Mouse (Mus musculus) forebrain, embryonic 11.5 days (tissue): ENCODE data around the gene Fam169b. TPM values are rescaled to one million over a fixed set of nuclear protein-coding genes. Genes with fewer than 3 reads are reported as not detected.
"Not testable (repeated sequence)": the region's sequence is repeated elsewhere in the genome, so short reads cannot be mapped to it uniquely, and the experiment has no call there.

Experiments
- ATAC-seq: fragments of 200-750 bp; cut with Nextera tagmentation; replicated peaks from 2 replicates; pipeline ENCODE4 v1.8.0; 2017; ENCODE audit warnings: moderate TSS enrichment; ENCODE audit not compliant: low FRiP score
- DNase-seq: peaks from one replicate; pipeline ENCODE4 v3.0.0-alpha.2; 2017; ENCODE audit warnings: low spot score
- H3K27ac ChIP-seq: fragments of 300-500 bp; sonication (generic); 2 replicates; pipeline ENCODE4 v1.5.1; 2014; ENCODE audit warnings: low read depth, low read length
- H3K27me3 ChIP-seq: fragments of 300-500 bp; sonication (generic); 2 replicates; pipeline ENCODE4 v1.6.1; 2014; ENCODE audit warnings: mild to moderate bottlenecking, low read length, mixed read lengths; ENCODE audit not compliant: control insufficient read depth, insufficient read depth
- H3K36me3 ChIP-seq: fragments of 300-500 bp; sonication (generic); 2 replicates; pipeline ENCODE4 v1.6.1; 2014; ENCODE audit warnings: mild to moderate bottlenecking, low read length, moderate library complexity, mixed read lengths; ENCODE audit not compliant: control insufficient read depth, insufficient read depth
- H3K4me1 ChIP-seq: fragments of 300-500 bp; sonication (generic); replicated peaks from 2 replicates; pipeline ENCODE4 v1.6.1; 2014; ENCODE audit warnings: low read length, mixed read lengths; ENCODE audit not compliant: control insufficient read depth, insufficient read depth
- H3K4me2 ChIP-seq: fragments of 300-500 bp; sonication (generic); 2 replicates; pipeline ENCODE4 v1.6.1; 2014; ENCODE audit warnings: low read depth, mild to moderate bottlenecking, low read length, moderate library complexity, mixed read lengths; ENCODE audit not compliant: severe bottlenecking
- H3K4me3 ChIP-seq: fragments of 300-500 bp; sonication (generic); 2 replicates; pipeline ENCODE4 v1.5.1; 2014; ENCODE audit warnings: low read depth, low read length
- H3K9ac ChIP-seq: fragments of 300-500 bp; sonication (generic); 2 replicates; pipeline ENCODE4 v1.6.1; 2014; ENCODE audit warnings: low read length
- H3K9me3 ChIP-seq: fragments of 300-500 bp; sonication (generic); 2 replicates; pipeline ENCODE4 v1.6.1; 2016; ENCODE audit warnings: low read length, mixed read lengths; ENCODE audit not compliant: control insufficient read depth
- WGBS: fragments of 180-500 bp; shearing (Covaris S2); extraction: QIAGEN DNeasy Blood & Tissue Kit; methylation state at CpG from one replicate; pipeline ENCODE4 v1.1.7; 2014; 5-methylcytosine and 5-hydroxymethylcytosine counted together
- polyA plus RNA-seq: library from polyadenylated mRNA; unstranded; fragments of >200 nt; fragmentation: Nextera tagmentation; extraction: Ambion mirVana; gene quantifications from 2 replicates; pipeline ENCODE4 v1.2.1, GENCODE M21; 2014

Gene Fam169b
- polyA plus RNA-seq, 1 experiment from 2014 or later, result 0.39 TPM

GRCm38 (mm10) chr7:68270551-68270950, 3.1 kb upstream of the Fam169b start:
- H3K27ac ChIP-seq, result no peak overlapping the region
- WGBS, result 73% methylated on average over 4 of the region's 4 CpGs
- H3K36me3 ChIP-seq, result no peaks in the 10 kb centered on the region
- no peak overlapping the region for H3K4me2 ChIP-seq
- no peaks in the 10 kb centered on the region for H3K9me3 ChIP-seq
- no peak overlapping the region for H3K4me3 ChIP-seq
- no peaks in the 10 kb centered on the region for H3K4me1 ChIP-seq
- 0 out of 2 replicates have a peak, but pooled peaks cover 1% of the 10 kb centered on the region for H3K27me3 ChIP-seq
- ATAC-seq, result no peak
- no peak overlapping the region for H3K9ac ChIP-seq
- no peak for DNase-seq

DNA sequence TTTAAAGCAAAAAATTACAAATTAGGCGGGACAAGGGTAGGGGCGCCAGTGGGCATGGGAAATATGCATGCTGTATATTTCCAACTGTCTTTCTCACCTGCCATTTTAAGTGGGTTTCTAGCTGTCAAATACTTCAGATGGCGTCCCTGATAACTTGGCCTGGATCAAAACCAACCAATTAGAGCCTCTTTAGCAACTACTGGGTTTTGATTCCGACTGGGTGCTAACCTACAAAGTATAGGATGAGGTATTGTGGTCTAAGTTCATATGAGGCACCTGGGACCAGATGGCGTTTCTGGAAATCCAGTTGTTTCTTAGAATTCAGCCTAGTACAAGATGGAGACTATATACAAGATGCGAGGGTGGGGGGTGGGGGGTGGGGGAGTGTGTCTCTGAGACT, 1.8 kb upstream of the Fam169b start:
- Histone ChIP-seq H3K9me3 (no peaks in the 10 kb centered on the region), H3K4me2 (no peak overlapping the region), H3K36me3 (no peaks in the 10 kb centered on the region), H3K27ac (no peak overlapping the region), H3K27me3 (peaks cover 7% of the 10 kb centered on the region), H3K4me1 (0 out of 2 replicates have a peak, but pooled peaks cover 3% of the 10 kb centered on the region), H3K4me3 (no peak overlapping the region), H3K9ac (no peak overlapping the region)
- ATAC-seq (no peak), DNase-seq (no peak)
- 95% methylated on average over 6 of the region's 6 CpGs for WGBS

- 86% methylated on average over 10 of the region's 10 CpGs for WGBS
- DNase-seq (no peak), ATAC-seq (no peak)
- H3K27ac ChIP-seq, result no peak overlapping the region
- no peak overlapping the region for H3K4me2 ChIP-seq
- H3K9me3 ChIP-seq, result no peaks in the 10 kb centered on the region
- peaks cover 7% of the 10 kb centered on the region for H3K27me3 ChIP-seq
- H3K9ac ChIP-seq, result no peak overlapping the region
- H3K36me3 ChIP-seq, result no peaks in the 10 kb centered on the region
- 0 out of 2 replicates have a peak, but pooled peaks cover 3% of the 10 kb centered on the region for H3K4me1 ChIP-seq
- H3K4me3 ChIP-seq, result no peak overlapping the region
Observed at GRCm38 (mm10) chr7:68272607-68273006, 1.0 kb upstream of the Fam169b start.

- peaks cover 7% of the 10 kb centered on the region for H3K27me3 ChIP-seq
Observed at GRCm38 (mm10) chr7:68274218-68274617, 579 bp downstream of the Fam169b start.

DNA sequence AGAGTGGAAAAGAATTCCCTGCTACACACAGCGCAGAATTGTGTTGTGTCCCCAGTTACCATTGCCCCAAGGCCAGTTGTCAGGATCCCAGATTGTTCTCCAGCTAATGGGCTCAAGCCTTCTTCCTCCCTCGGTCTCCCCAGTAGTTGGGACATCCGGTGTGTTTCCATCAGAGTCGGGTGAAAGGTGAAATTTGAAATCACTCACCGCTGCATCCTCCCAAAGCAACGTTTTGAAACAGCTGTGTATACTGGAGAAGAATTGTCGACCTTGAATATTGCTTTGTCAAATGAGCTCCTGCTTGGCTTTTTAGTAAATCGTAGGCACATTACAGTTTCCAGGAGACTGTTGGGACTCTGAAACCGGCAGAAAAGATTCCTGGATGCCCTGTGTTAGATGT, 1.3 kb downstream of the Fam169b start:
- H3K27ac ChIP-seq, result no peak overlapping the region
- WGBS, result 79% methylated on average over 9 of the region's 9 CpGs
- no peak overlapping the region for H3K4me2 ChIP-seq
- no peak overlapping the region for H3K9ac ChIP-seq
- H3K27me3 ChIP-seq, result peaks cover 7% of the 10 kb centered on the region
- no peaks in the 10 kb centered on the region for H3K36me3 ChIP-seq
- DNase-seq, result no peak
- no peak for ATAC-seq
- no peak overlapping the region for H3K4me3 ChIP-seq
- no peaks in the 10 kb centered on the region for H3K9me3 ChIP-seq
- H3K4me1 ChIP-seq, result 0 out of 2 replicates have a peak, but pooled peaks cover 3% of the 10 kb centered on the region

More at GRCm38 (mm10) chr7:68274218-68274617, 579 bp downstream of the Fam169b start:
- Histone ChIP-seq H3K9ac (no peak overlapping the region), H3K4me1 (0 out of 2 replicates have a peak, but pooled peaks cover 3% of the 10 kb centered on the region), H3K4me2 (no peak overlapping the region), H3K9me3 (no peaks in the 10 kb centered on the region), H3K27ac (no peak overlapping the region), H3K4me3 (no peak overlapping the region), H3K36me3 (no peaks in the 10 kb centered on the region)
- no peak for DNase-seq
- no peak for ATAC-seq
- WGBS, result 59% methylated on average over 2 of the region's 2 CpGs

- H3K36me3 ChIP-seq, H3K4me1 ChIP-seq, H3K27me3 ChIP-seq, ATAC-seq, H3K9me3 ChIP-seq, DNase-seq, H3K9ac ChIP-seq, H3K27ac ChIP-seq: not testable (repeated sequence)
- WGBS, result 51% methylated on average over 9 of the region's 9 CpGs
- peak overlapping the region; percentile 15 for H3K4me3 ChIP-seq
- H3K4me2 ChIP-seq, result peak overlapping the region; percentile 56
Observed at GRCm38 (mm10) chr7:68275445-68275837, 1.8 kb downstream of the Fam169b start.

- no peak overlapping the region for H3K27ac ChIP-seq
- no peak for ATAC-seq
Observed at GRCm38 (mm10) chr7:68275838-68276731, 2.4 kb downstream of the Fam169b start.

DNA sequence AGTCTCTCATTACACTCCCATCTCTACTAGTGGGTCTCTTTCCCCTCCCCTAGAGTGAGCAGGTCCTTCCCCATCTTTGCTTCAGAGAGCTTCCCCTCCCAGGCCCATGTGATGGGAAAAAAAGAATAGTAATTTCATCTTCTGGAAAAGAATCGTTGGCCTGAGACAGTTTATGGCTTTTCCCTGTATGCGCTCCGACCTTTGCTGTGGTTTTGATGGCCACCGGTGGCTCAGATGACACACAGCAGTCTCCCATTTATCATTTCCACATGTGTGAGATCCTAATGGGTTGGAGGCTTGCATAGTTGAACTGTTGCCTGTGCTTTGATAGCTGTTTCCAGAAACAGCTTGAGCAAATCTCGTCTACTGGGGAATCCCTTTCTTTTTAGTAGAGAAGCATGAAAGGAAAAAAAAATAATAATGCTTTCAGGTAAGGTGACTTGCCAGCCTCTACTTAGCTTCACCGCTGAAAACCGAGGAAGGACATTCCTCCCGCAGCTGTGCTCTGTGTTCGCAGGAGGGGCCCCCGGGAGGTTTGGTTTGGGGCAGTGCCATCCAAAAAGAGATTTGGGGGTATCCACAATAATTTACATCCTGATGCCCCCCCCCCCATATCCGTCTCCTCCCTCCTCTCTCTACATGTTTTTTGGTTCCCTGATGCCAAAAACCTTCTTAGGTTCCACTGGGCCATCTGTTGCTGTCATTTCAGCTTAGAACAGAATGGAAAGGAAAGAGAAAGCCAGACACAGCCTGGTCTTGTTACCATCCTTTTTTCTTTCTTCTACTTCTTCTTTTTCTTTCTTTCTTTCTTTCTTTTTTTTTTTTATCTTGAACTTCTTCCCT, 3.6 kb downstream of the Fam169b start:
- Histone ChIP-seq H3K27me3 (peaks cover 7% of the 10 kb centered on the region), H3K4me1 (0 out of 2 replicates have a peak, but pooled peaks cover 3% of the 10 kb centered on the region), H3K9ac (no peak overlapping the region), H3K4me3 (no peak overlapping the region), H3K36me3 (no peaks in the 10 kb centered on the region), H3K27ac (no peak overlapping the region), H3K9me3 (no peaks in the 10 kb centered on the region), H3K4me2 (no peak overlapping the region)
- ATAC-seq, result no peak
- 36% methylated on average over 11 of the region's 11 CpGs for WGBS
- DNase-seq, result no peak

More at GRCm38 (mm10) chr7:68275838-68276731, 2.4 kb downstream of the Fam169b start:
- DNase-seq, result peak; percentile 52
- H3K4me3 ChIP-seq, result peak overlapping the region; percentile 15
- H3K9ac ChIP-seq, result peak overlapping the region; percentile 43; the same call in 1 of the 2 replicates
- H3K4me1 ChIP-seq, result 0 out of 2 replicates have a peak, but pooled peaks cover 3% of the 10 kb centered on the region
- H3K4me2 ChIP-seq, result peak overlapping the region; percentile 56
- H3K36me3 ChIP-seq, result no peaks in the 10 kb centered on the region
- WGBS, result 3% methylated on average over 33 of the region's 36 CpGs
- H3K9me3 ChIP-seq, result no peaks in the 10 kb centered on the region
- H3K27me3 ChIP-seq, result peaks cover 7% of the 10 kb centered on the region
